Mouse (Mus musculus) limb, embryonic 14.5 days (tissue): Measurements from ENCODE around the gene Ptgs2. TPM values are rescaled to one million over a fixed set of nuclear protein-coding genes. Genes with fewer than 3 reads are reported as not detected.

Source experiments
- ATAC-seq: fragments of 200-750 bp; cut with Nextera tagmentation; 2 replicates; pipeline ENCODE4 v1.8.0; 2017; ENCODE audit warnings: low read depth, moderate number of reproducible peaks, moderate TSS enrichment; ENCODE audit not compliant: low FRiP score
- DNase-seq: peaks from one replicate; pipeline ENCODE4 v3.0.0-alpha.2; 2015; ENCODE audit warnings: low spot score
- H3K27ac ChIP-seq: fragments of 300-500 bp; sonication (generic); replicated peaks from 2 replicates; pipeline ENCODE4 v1.5.1; 2014; ENCODE audit warnings: low read depth, mild to moderate bottlenecking, low read length, moderate library complexity, mixed read lengths
- H3K27me3 ChIP-seq: fragments of 300-500 bp; sonication (generic); 2 replicates; pipeline ENCODE4 v1.6.1; 2014; ENCODE audit warnings: low read length, mixed read lengths; ENCODE audit not compliant: control insufficient read depth, insufficient read depth
- H3K36me3 ChIP-seq: fragments of 300-500 bp; sonication (generic); 2 replicates; pipeline ENCODE4 v1.6.1; 2014; ENCODE audit warnings: mild to moderate bottlenecking, low read length, moderate library complexity, mixed read lengths; ENCODE audit not compliant: control insufficient read depth, insufficient read depth
- H3K4me1 ChIP-seq: fragments of 300-500 bp; sonication (generic); 2 replicates; pipeline ENCODE4 v1.6.1; 2014; ENCODE audit warnings: antibody characterized with exemption, low read length, mixed read lengths; ENCODE audit not compliant: control insufficient read depth, insufficient read depth
- H3K4me2 ChIP-seq: fragments of 300-500 bp; sonication (generic); replicated peaks from 2 replicates; pipeline ENCODE4 v1.6.1; 2014; ENCODE audit warnings: low read depth, mild to moderate bottlenecking, low read length, moderate library complexity; ENCODE audit not compliant: severe bottlenecking
- H3K4me3 ChIP-seq: fragments of 300-500 bp; sonication (generic); replicated peaks from 2 replicates; pipeline ENCODE4 v1.5.1; 2014; ENCODE audit warnings: low read length
- H3K9ac ChIP-seq: fragments of 300-500 bp; sonication (generic); 2 replicates; pipeline ENCODE4 v1.6.1; 2014; ENCODE audit warnings: mild to moderate bottlenecking, low read depth, low read length, moderate library complexity; ENCODE audit not compliant: severe bottlenecking
- H3K9me3 ChIP-seq: fragments of 300-500 bp; sonication (generic); 2 replicates; pipeline ENCODE4 v1.6.1; 2016; ENCODE audit warnings: low read length; ENCODE audit not compliant: control insufficient read depth
- POLR2A ChIP-seq: fragments of 200-500 bp; IDR thresholded peaks from 2 replicates; pipeline ENCODE4 v1.8.0; 2012; ENCODE audit warnings: inconsistent platforms, mild to moderate bottlenecking, moderate library complexity, borderline replicate concordance; ENCODE audit not compliant: insufficient read depth, insufficient read length; ENCODE audit errors: extremely low read depth
- WGBS: fragments of 180-500 bp; shearing (Covaris S2); extraction: QIAGEN DNeasy Blood & Tissue Kit; methylation state at CpG from one replicate; pipeline ENCODE4 v1.1.7; 2014; 5-methylcytosine and 5-hydroxymethylcytosine counted together
- polyA plus RNA-seq, 2 experiments: library from polyadenylated mRNA; depleted of rRNA in 1 of 2; stranded (reverse) in 1 of 2; unstranded in 1 of 2; fragments of >200 nt; fragmentation: Nextera tagmentation in 1 of 2; extraction: Ambion mirVana in 1 of 2; gene quantifications; 2 replicates each; pipeline versions ENCODE4 v1.2.1 to v1.2.3; 2012 to 2014

Gene Ptgs2
- polyA plus RNA-seq, 2 experiments: 0.21 to 0.43 TPM

DNA sequence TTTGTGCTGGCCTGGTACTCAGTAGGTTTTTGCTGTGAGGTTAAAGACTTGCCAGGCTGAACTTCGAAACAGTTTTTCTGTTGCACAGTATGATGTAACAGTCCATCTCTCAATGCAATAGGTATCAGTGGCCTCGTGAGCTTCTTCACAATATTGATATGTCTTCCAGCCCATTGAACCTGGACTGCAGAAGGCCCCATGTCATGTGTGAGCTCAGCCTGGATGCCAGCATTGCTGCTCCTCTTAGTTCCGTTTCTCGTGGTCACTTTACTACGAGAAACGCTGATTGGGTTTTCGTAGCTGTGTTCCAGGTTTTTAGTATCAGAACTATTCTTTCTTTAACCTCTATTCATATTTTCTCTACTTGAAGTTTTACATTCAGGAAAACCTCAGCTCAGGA is 6.9 kb downstream of the Ptgs2 start:
- no peak for ATAC-seq
- no peaks in the 10 kb centered on the region for H3K9me3 ChIP-seq
- H3K27ac ChIP-seq: no peak overlapping the region
- DNase-seq: no peak
- no peaks in the 10 kb centered on the region for H3K4me1 ChIP-seq
- TF ChIP-seq POLR2A: no peak
- H3K27me3 ChIP-seq: no peaks in the 10 kb centered on the region
- no peaks in the 10 kb centered on the region for H3K36me3 ChIP-seq
- H3K4me2 ChIP-seq: no peak overlapping the region
- no peak overlapping the region for H3K9ac ChIP-seq
- H3K4me3 ChIP-seq: no peak overlapping the region
- WGBS: 89% methylated on average over 7 of the region's 7 CpGs

DNA sequence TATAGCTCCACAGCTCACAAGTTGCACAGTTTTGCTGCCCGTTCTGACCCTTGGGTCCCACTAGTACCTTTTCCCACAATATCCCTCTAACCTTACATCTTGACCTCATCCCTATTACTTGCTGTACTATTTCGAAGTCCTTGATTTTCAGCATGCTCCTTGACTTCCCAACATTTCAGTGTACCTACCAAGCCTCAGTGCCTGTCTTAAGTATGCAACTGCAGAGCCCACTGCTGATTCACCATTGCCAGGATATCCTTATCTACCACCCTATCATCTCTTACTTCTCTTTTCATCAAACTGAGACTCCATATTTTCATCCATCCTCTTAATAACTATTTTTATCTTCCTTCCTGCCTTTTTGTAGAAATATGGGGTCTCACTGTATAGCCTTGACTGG is 9.8 kb downstream of the Ptgs2 start:
- no peak for TF ChIP-seq POLR2A
- no peak overlapping the region for H3K9ac ChIP-seq
- H3K9me3 ChIP-seq: no peaks in the 10 kb centered on the region
- no peak overlapping the region for H3K4me3 ChIP-seq
- H3K27me3 ChIP-seq: no peaks in the 10 kb centered on the region
- WGBS: 71% methylated on average over 2 of the region's 2 CpGs
- H3K4me2 ChIP-seq: no peak overlapping the region
- H3K4me1 ChIP-seq: no peaks in the 10 kb centered on the region
- DNase-seq (no peak), ATAC-seq (no peak)
- no peak overlapping the region for H3K27ac ChIP-seq
- no peaks in the 10 kb centered on the region for H3K36me3 ChIP-seq

DNA sequence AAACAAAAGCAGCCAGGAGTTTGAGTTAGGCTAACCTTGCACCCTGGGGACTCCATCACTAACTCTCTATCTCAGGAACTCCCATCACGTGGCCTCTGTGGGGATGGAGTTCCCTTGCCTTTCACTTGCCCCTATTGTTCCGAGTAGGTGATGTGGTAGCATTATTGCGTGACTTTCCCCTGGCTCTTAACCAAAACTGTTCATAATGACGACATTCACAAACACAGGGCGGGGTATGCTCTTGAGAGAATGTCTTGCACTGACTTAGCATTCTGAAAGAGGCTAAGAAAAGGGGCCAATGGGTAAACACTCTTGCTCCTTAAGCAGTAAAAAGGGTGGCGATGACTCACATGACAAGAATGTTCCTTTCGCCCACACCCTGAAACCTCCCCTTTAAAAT is 15.5 kb downstream of the Ptgs2 start:
- no peak overlapping the region for H3K4me3 ChIP-seq
- no peak overlapping the region for H3K9ac ChIP-seq
- 62% methylated on average over 7 of the region's 7 CpGs for WGBS
- no peaks in the 10 kb centered on the region for H3K4me1 ChIP-seq
- H3K9me3 ChIP-seq: no peaks in the 10 kb centered on the region
- H3K27me3 ChIP-seq: no peaks in the 10 kb centered on the region
- TF ChIP-seq POLR2A: no peak
- ATAC-seq: no peak
- no peak for DNase-seq
- no peaks in the 10 kb centered on the region for H3K36me3 ChIP-seq
- no peak overlapping the region for H3K4me2 ChIP-seq
- H3K27ac ChIP-seq: no peak overlapping the region

DNA sequence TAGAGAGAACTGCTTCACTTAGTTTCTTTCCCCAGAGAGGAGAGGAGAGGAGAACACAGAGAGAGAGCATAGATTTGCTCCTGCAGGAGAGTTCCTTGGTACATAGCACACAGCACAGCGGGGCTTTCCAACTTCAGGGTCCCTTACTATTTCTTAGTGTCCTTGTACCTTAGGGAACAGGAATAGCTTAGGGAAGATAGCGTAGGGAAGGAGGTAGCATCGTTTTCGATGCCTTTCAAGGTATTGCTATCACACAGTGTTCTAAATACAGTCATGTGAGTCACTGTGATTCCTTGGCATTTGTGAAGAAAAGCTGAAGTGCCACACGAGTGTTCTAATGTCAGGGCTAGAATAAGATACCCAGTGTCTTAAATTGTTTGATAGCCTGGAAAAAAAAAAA is 18.5 kb downstream of the Ptgs2 start:
- Histone ChIP-seq H3K4me3 (no peak overlapping the region), H3K4me1 (no peaks in the 10 kb centered on the region), H3K4me2 (no peak overlapping the region), H3K27me3 (no peaks in the 10 kb centered on the region), H3K36me3 (no peaks in the 10 kb centered on the region), H3K9me3 (no peaks in the 10 kb centered on the region), H3K27ac (no peak overlapping the region), H3K9ac (no peak overlapping the region)
- DNase-seq: no peak
- 80% methylated on average over 5 of the region's 5 CpGs for WGBS
- ATAC-seq: no peak
- no peak for TF ChIP-seq POLR2A

DNA sequence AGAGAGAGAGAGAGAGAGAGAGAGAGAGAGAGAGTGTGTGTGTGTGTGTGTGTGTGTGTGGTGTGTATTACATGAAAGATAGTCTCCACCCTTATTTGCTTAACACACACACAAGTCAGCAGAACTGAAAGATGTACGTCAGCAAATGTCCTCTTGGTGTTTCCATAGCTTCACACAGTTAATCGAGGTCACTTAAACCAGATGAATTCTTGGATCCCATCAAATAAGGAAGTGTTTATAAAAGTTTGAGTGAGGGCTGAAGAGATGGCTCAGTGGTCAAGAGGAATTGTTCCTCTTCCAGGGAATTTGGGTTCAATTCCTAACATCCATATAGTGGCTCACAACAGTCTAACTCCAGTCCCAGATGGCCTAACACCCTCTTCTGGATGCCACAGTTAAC is 25.7 kb downstream of the Ptgs2 start:
- ATAC-seq (no peak), DNase-seq (no peak)
- Histone ChIP-seq H3K4me1 (no peaks in the 10 kb centered on the region), H3K9me3 (no peaks in the 10 kb centered on the region), H3K36me3 (no peaks in the 10 kb centered on the region), H3K27me3 (no peaks in the 10 kb centered on the region), H3K4me2 (no peak overlapping the region), H3K27ac (no peak overlapping the region), H3K4me3 (no peak overlapping the region), H3K9ac (no peak overlapping the region)
- WGBS: 96% methylated on average over 2 of the region's 2 CpGs
- TF ChIP-seq POLR2A: no peak

DNA sequence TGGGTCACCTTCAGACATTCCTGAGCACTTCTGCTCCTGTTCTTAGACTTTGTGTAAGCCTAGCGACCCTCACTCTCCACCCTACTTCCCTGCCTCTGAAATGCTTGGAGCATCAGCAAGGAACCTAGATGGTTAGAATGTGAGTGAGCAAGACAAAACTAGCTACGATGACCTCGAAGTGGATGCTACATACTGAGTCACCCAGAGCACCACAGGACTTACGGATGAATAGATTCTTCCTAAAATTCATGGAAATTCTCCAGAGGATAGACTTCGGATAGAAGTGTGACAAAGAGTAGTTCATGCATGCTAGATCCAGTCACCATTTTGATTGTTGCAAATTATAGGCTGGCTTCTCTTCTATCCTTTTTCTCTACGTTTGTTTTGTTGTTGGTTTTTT is 30.2 kb downstream of the Ptgs2 start:
- DNase-seq (no peak), ATAC-seq (no peak)
- Histone ChIP-seq H3K4me2 (no peak overlapping the region), H3K36me3 (no peaks in the 10 kb centered on the region), H3K27me3 (no peaks in the 10 kb centered on the region), H3K4me1 (no peaks in the 10 kb centered on the region), H3K9ac (no peak overlapping the region), H3K4me3 (no peak overlapping the region), H3K27ac (no peak overlapping the region), H3K9me3 (no peaks in the 10 kb centered on the region)
- WGBS: 80% methylated on average over 6 of the region's 6 CpGs
- no peak for TF ChIP-seq POLR2A
